Mouse (Mus musculus): Measurements from ENCODE around the gene Rfc2. TPM values are rescaled to one million over a fixed set of nuclear protein-coding genes. Genes with fewer than 3 reads are reported as not detected.

Rfc2 gene
- total RNA-seq, 4 experiments from 2014 or later, result 21.6 to 26.0 (median 24.6) TPM

- DNase-seq (ENCODE audit: low spot score), result no peak
Observed at GRCm38 (mm10) chr5:134565696-134566095, 15.5 kb upstream of the Rfc2 start.

- DNase-seq (ENCODE audit: low spot score), result no peak
Observed at GRCm38 (mm10) chr5:134567445-134567844, 13.7 kb upstream of the Rfc2 start.

GRCm38 (mm10) chr5:134568030-134568429 lies 13.1 kb upstream of the Rfc2 start:
- DNase-seq (ENCODE audit: low spot score), result no peak

- no peak for DNase-seq (ENCODE audit: low spot score)
Observed at GRCm38 (mm10) chr5:134568964-134569491, 12.1 kb upstream of the Rfc2 start.

- peak; percentile 80 for DNase-seq (ENCODE audit: low spot score)
Observed at GRCm38 (mm10) chr5:134571730-134572507, 9.2 kb upstream of the Rfc2 start.

- no peak for DNase-seq (ENCODE audit: low spot score)
Observed at GRCm38 (mm10) chr5:134572508-134573214, 8.5 kb upstream of the Rfc2 start.

- DNase-seq (ENCODE audit: low spot score), result no peak
Observed at GRCm38 (mm10) chr5:134575833-134576232, 5.3 kb upstream of the Rfc2 start.

GRCm38 (mm10) chr5:134576517-134577220 lies 4.5 kb upstream of the Rfc2 start:
- DNase-seq (ENCODE audit: low spot score), result no peak

GRCm38 (mm10) chr5:134577534-134577933 lies 3.6 kb upstream of the Rfc2 start:
- no peak for DNase-seq (ENCODE audit: low spot score)

GRCm38 (mm10) chr5:134579135-134579534 lies 2.0 kb upstream of the Rfc2 start:
- DNase-seq (ENCODE audit: low spot score), result no peak

- peak; percentile 97 for DNase-seq (ENCODE audit: low spot score)
Observed at GRCm38 (mm10) chr5:134582221-134582907, 1.2 kb downstream of the Rfc2 start.

- no peak for DNase-seq (ENCODE audit: low spot score)
Observed at GRCm38 (mm10) chr5:134583006-134583883, 2.1 kb downstream of the Rfc2 start.

- DNase-seq (ENCODE audit: low spot score), result no peak
Observed at GRCm38 (mm10) chr5:134583884-134584213, 2.7 kb downstream of the Rfc2 start.

GRCm38 (mm10) chr5:134584798-134585197 lies 3.6 kb downstream of the Rfc2 start:
- no peak for DNase-seq (ENCODE audit: low spot score)

- no peak for DNase-seq (ENCODE audit: low spot score)
Observed at GRCm38 (mm10) chr5:134589900-134590299, 8.7 kb downstream of the Rfc2 start.

GRCm38 (mm10) chr5:134592026-134592581 lies 10.9 kb downstream of the Rfc2 start:
- no peak for DNase-seq (ENCODE audit: low spot score)

- no peak for DNase-seq (ENCODE audit: low spot score)
Observed at GRCm38 (mm10) chr5:134593093-134593492, 11.9 kb downstream of the Rfc2 start.

GRCm38 (mm10) chr5:134597711-134598110 lies 16.5 kb downstream of the Rfc2 start:
- DNase-seq (ENCODE audit: low spot score), result peak; percentile 13

- no peak for DNase-seq (ENCODE audit: low spot score)
Observed at GRCm38 (mm10) chr5:134604376-134604775, 23.2 kb downstream of the Rfc2 start.

GRCm38 (mm10) chr5:134606314-134606713 lies 25.1 kb downstream of the Rfc2 start:
- DNase-seq (ENCODE audit: low spot score), result no peak

Measured in heart, adult 8-10 months (tissue).